Mouse (Mus musculus): ENCODE results near the gene Krcc1. TPM values are rescaled to one million over a fixed set of nuclear protein-coding genes. Genes with fewer than 3 reads are reported as not detected.
"Not testable (repeated sequence)": the region's sequence is repeated elsewhere in the genome, so short reads cannot be mapped to it uniquely, and the experiment has no call there.

Krcc1 gene
- polyA plus RNA-seq, 1 experiment from 2014 or later, result 28.4 TPM

- Histone ChIP-seq H3K9me3 (no peaks in the 10 kb centered on the region), H3K36me3 (no peaks in the 10 kb centered on the region), H3K27ac (no peak within 1 kb of the TSS), H3K4me1 (replicated peaks) (no peaks in the 10 kb centered on the region), H3K27me3 (ENCODE audit: insufficient read depth, poor library complexity, severe bottlenecking) (no peaks in the 10 kb centered on the region), H3K4me3 (no peak within 1 kb of the TSS)
- WGBS, result 77% methylated on average over 3 of the region's 3 CpGs
- DNase-seq (ENCODE audit: low spot score), result no peak
Measured at GRCm38 (mm10) chr6:71321826-71322283, 50.4 kb downstream of the Krcc1 start, which contains the start of gene Smyd1. Gene Smyd1 (minus strand): TSS chr6:71322233.

- WGBS, result 90% methylated on average over 7 of the region's 7 CpGs
Measured at GRCm38 (mm10) chr6:71322491-71322921, 51.0 kb downstream of the Krcc1 start, which contains the start of gene Cd8b1. Gene Cd8b1 (plus strand): TSS chr6:71322788.

GRCm38 (mm10) chr6:71324816-71325215 is 53.3 kb downstream of the Krcc1 start:
- 89% methylated on average over 9 of the region's 9 CpGs for WGBS
- Histone ChIP-seq H3K4me3 (no peak overlapping the region), H3K27ac (no peak overlapping the region), H3K4me1 (replicated peaks) (no peaks in the 10 kb centered on the region), H3K9me3 (no peaks in the 10 kb centered on the region), H3K27me3 (ENCODE audit: insufficient read depth, poor library complexity, severe bottlenecking) (no peaks in the 10 kb centered on the region), H3K36me3 (no peaks in the 10 kb centered on the region)
- DNase-seq (ENCODE audit: low spot score), result no peak

More at GRCm38 (mm10) chr6:71322491-71322921, 51.0 kb downstream of the Krcc1 start, which contains the start of gene Cd8b1:
- H3K4me3 ChIP-seq, result no peak within 1 kb of the TSS
- H3K9me3 ChIP-seq, result no peaks in the 10 kb centered on the region
- H3K27ac ChIP-seq, result no peak within 1 kb of the TSS
- H3K36me3 ChIP-seq, result no peaks in the 10 kb centered on the region
- DNase-seq (ENCODE audit: low spot score), result no peak
- H3K27me3 ChIP-seq (ENCODE audit: insufficient read depth, poor library complexity, severe bottlenecking), result no peaks in the 10 kb centered on the region
- H3K4me1 ChIP-seq (replicated peaks), result no peaks in the 10 kb centered on the region

GRCm38 (mm10) chr6:71329881-71330280 is 58.4 kb downstream of the Krcc1 start:
- 87% methylated on average over 6 of the region's 6 CpGs for WGBS
- H3K4me3 ChIP-seq, result no peak overlapping the region
- no peaks in the 10 kb centered on the region for H3K27me3 ChIP-seq (ENCODE audit: insufficient read depth, poor library complexity, severe bottlenecking)
- no peaks in the 10 kb centered on the region for H3K36me3 ChIP-seq
- no peak for DNase-seq (ENCODE audit: low spot score)
- H3K4me1 ChIP-seq (replicated peaks), result 0 out of 2 replicates have a peak, but pooled peaks cover 4% of the 10 kb centered on the region
- no peak overlapping the region for H3K27ac ChIP-seq
- no peaks in the 10 kb centered on the region for H3K9me3 ChIP-seq

GRCm38 (mm10) chr6:71330486-71330885 is 59.0 kb downstream of the Krcc1 start:
- no peak overlapping the region for H3K4me3 ChIP-seq
- H3K9me3 ChIP-seq, result no peaks in the 10 kb centered on the region
- no peak overlapping the region for H3K27ac ChIP-seq
- no peak for DNase-seq (ENCODE audit: low spot score)
- 91% methylated on average over 7 of the region's 7 CpGs for WGBS
- H3K4me1 ChIP-seq (replicated peaks), result 0 out of 2 replicates have a peak, but pooled peaks cover 4% of the 10 kb centered on the region
- H3K27me3 ChIP-seq (ENCODE audit: insufficient read depth, poor library complexity, severe bottlenecking), result no peaks in the 10 kb centered on the region
- H3K36me3 ChIP-seq, result no peaks in the 10 kb centered on the region

- not testable (repeated sequence) for H3K36me3 ChIP-seq; H3K27ac ChIP-seq; H3K27me3 ChIP-seq (ENCODE audit: insufficient read depth, poor library complexity, severe bottlenecking); DNase-seq (ENCODE audit: low spot score); H3K4me3 ChIP-seq; H3K4me1 ChIP-seq (replicated peaks); H3K9me3 ChIP-seq
- WGBS, result 87% methylated on average over 2 of the region's 4 CpGs
Measured at GRCm38 (mm10) chr6:71331491-71331890, 60.0 kb downstream of the Krcc1 start.

GRCm38 (mm10) chr6:71332236-71332965 is 60.9 kb downstream of the Krcc1 start:
- WGBS, result 83% methylated on average over 11 of the region's 11 CpGs
- Histone ChIP-seq H3K4me3 (no peak overlapping the region), H3K27me3 (ENCODE audit: insufficient read depth, poor library complexity, severe bottlenecking) (no peaks in the 10 kb centered on the region), H3K36me3 (no peaks in the 10 kb centered on the region), H3K9me3 (no peaks in the 10 kb centered on the region), H3K4me1 (replicated peaks) (0 out of 2 replicates have a peak, but pooled peaks cover 4% of the 10 kb centered on the region), H3K27ac (no peak overlapping the region)
- no peak for DNase-seq (ENCODE audit: low spot score)

GRCm38 (mm10) chr6:71333031-71333430 is 61.6 kb downstream of the Krcc1 start:
- Histone ChIP-seq H3K4me1 (replicated peaks) (0 out of 2 replicates have a peak, but pooled peaks cover 4% of the 10 kb centered on the region), H3K4me3 (no peak overlapping the region), H3K27me3 (ENCODE audit: insufficient read depth, poor library complexity, severe bottlenecking) (no peaks in the 10 kb centered on the region), H3K36me3 (no peaks in the 10 kb centered on the region), H3K9me3 (no peaks in the 10 kb centered on the region), H3K27ac (no peak overlapping the region)
- DNase-seq (ENCODE audit: low spot score), result no peak
- 79% methylated on average over 3 of the region's 3 CpGs for WGBS

- H3K9me3 ChIP-seq, result no peaks in the 10 kb centered on the region
- WGBS, result 88% methylated on average over 11 of the region's 11 CpGs
- no peaks in the 10 kb centered on the region for H3K27me3 ChIP-seq (ENCODE audit: insufficient read depth, poor library complexity, severe bottlenecking)
- H3K36me3 ChIP-seq, result no peaks in the 10 kb centered on the region
- H3K4me1 ChIP-seq (replicated peaks), result 0 out of 2 replicates have a peak, but pooled peaks cover 4% of the 10 kb centered on the region
- H3K27ac ChIP-seq, result no peak overlapping the region
- no peak for DNase-seq (ENCODE audit: low spot score)
- no peak overlapping the region for H3K4me3 ChIP-seq
Measured at GRCm38 (mm10) chr6:71333578-71334273, 62.2 kb downstream of the Krcc1 start.

Other genes with a start within 250 kb of the Krcc1 start
- 6.4 and 8.2 TPM in 2 replicates for gene Thnsl2, start 127.2 kb upstream of the Krcc1 start, polyA plus RNA-seq (2016; fragmentation: Nextera tagmentation; extraction: Ambion mirVana)
- not detected in 2 replicates for gene Fabp1, start 71.8 kb upstream of the Krcc1 start, polyA plus RNA-seq (2016; fragmentation: Nextera tagmentation; extraction: Ambion mirVana)
- gene Smyd1, start 50.6 kb downstream of the Krcc1 start, polyA plus RNA-seq (2016; fragmentation: Nextera tagmentation; extraction: Ambion mirVana), result 0.14 and 0.36 TPM in 2 replicates
- gene Cd8b1, start 51.1 kb downstream of the Krcc1 start, polyA plus RNA-seq (2016; fragmentation: Nextera tagmentation; extraction: Ambion mirVana), result 0.13 TPM in 1 of 2 replicates, not detected in the other
- not detected in 2 replicates for gene Cd8a, start 101.8 kb downstream of the Krcc1 start, polyA plus RNA-seq (2016; fragmentation: Nextera tagmentation; extraction: Ambion mirVana)
- 7.9 and 10.4 TPM in 2 replicates for gene Rmnd5a, start 169.0 kb downstream of the Krcc1 start, polyA plus RNA-seq (2016; fragmentation: Nextera tagmentation; extraction: Ambion mirVana)
- 10.6 and 12.3 TPM in 2 replicates for gene Rnf103, start 222.2 kb downstream of the Krcc1 start, polyA plus RNA-seq (2016; fragmentation: Nextera tagmentation; extraction: Ambion mirVana)